Mouse (Mus musculus): ENCODE data around the gene Lzts2. TPM values are rescaled to one million over a fixed set of nuclear protein-coding genes. Genes with fewer than 3 reads are reported as not detected.
"Not testable (repeated sequence)": the region's sequence is repeated elsewhere in the genome, so short reads cannot be mapped to it uniquely, and the experiment has no call there.

Lzts2 gene
- total RNA-seq, 2 experiments from 2014 or later: 30.8 to 32.2 TPM

DNA sequence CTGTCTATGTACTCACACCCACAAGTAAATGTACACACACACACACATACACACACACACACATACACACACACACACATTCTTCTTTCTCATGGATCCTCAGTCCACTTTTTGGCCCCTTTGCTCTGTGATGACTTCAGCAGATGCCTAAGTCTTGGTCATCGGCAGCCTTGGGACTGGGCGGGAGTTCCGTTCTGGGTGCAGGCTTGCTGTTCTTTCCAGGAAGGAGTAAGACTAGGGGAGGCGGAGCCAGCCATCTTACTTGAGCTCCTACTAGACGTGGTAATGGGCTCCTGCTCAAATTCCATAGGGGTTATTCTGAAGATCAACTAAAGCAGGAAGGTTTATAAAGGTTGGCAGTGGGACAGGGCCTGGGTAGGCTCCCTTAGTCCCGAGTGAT lies 6.1 kb downstream of the Lzts2 start:
- no peak for DNase-seq (ENCODE audit: low spot score in 2 of 2)
- intact Hi-C loops (cut with DNase I): no loop called here

DNA sequence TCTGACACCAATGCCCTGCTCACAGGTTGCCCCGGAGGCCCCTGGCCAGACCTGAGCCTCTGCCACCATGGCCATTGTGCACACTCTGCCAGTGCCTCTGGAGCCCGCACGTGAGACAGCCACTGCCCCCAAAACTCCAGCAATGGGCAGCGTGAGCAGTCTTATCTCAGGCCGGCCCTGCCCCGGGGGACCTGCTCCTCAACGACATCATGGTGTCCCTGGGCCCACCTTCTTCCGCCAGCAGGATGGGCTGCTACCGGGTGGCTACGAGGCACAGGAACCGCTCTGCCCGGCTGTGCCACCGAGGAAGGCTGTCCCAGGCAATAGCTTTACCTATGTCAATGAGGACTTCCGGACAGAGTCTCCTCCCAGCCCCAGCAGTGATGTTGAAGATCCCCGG lies 7.1 kb downstream of the Lzts2 start:
- DNase-seq (ENCODE audit: low spot score in 2 of 2): no peak
- intact Hi-C loops (cut with DNase I): no loop called here

DNA sequence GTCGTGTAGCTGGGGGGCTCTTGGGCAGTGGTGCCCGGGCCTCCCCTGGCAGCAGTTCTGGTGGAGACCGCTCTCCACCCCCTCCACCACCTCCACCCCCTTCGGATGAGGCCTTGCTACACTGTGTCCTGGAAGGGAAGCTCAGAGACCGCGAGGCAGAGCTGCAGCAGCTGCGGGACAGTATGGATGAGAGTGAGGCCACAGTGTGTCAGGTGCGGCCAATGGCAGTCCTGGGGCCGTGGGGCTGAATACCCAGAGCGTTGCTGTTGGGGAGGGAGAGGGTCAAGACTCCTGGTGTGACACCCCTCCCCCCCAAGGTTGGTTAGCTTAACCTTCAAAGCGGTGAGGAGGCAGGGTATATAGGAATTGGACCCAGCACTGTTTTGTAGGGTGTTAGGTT lies 9.8 kb downstream of the Lzts2 start:
- intact Hi-C loops (cut with DNase I): no loop called here
- no peak for DNase-seq (ENCODE audit: low spot score in 2 of 2)

DNA sequence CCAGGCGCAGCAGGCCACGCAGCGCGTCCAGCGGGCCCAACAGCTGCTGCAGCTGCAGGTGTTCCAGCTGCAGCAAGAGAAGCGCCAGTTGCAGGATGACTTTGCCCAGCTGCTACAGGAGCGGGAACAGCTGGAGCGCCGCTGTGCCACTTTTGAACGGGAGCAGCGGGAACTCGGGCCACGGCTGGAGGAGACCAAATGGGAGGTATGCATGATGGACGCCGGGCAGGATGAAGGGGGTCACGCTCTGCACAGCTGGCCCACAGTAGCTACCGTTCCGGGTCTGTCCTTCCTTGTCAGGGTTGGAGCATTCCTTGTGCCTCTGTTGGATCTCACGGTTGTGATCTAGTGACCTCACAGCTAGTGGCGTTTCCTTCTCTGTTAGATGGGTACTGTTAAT lies 10.6 kb downstream of the Lzts2 start:
- intact Hi-C loops (cut with DNase I): no loop called here
- no peak for DNase-seq (ENCODE audit: low spot score in 2 of 2)

DNA sequence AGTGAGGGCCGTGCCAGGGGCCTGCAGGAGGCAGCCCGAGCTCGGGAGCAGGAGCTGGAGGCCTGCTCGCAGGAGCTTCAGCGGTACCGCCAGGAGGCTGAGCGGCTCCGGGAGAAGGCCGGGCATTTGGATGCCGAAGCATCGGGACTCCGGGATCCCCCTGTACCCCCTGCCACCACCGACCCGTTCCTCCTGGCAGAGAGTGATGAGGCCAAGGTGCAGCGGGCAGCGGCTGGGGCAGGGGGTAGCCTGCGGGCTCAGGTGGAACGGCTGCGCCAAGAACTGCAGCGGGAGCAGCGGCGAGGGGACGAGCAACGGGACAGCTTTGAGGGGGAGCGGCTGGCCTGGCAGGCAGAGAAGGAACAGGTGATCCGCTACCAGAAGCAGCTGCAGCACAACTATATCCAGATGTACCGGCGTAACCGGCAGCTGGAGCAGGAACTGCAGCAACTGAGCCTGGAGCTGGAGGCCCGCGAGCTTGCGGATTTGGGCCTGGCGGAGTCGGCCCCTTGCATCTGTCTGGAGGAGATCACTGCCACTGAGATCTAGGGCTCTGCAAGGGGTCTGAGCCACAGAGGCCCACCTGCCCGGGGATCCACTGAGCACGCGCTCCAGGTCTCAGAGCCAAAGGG lies 11.8 kb downstream of the Lzts2 start:
- DNase-seq (ENCODE audit: low spot score in 2 of 2): no peak
- intact Hi-C loops (cut with DNase I): no loop called here

DNA sequence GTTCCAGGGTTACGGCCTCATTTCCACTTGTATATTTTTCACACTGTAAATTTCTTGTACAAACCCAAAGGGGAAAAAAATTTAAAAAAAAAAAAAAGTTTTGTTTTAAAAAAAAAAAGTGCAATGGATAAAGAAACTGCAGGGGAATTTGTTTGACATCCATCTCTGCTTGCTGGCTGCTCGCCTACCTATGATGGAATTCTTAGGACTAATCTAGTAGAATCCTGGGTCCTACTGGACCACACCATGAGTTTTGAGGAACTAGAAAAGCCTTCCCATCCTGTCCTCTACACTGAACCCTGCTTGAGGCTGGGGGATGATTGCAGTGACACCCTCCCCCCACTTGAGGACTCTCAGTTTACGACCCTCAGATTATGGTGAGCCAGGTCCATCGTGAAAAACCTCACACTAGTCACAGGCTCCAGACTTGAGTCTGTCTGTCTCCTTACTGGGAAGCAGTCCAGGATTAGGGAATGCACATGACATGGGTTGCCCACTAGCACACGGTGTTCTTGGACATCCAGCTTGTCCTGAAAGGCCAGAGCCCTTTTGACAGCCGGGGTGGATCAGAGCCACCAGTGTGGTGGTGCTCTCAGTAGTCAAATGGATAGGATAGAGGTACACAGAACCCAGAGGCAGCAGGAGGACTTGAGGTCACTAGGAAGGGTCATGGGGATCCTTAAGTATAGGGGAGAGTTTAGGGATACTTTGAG lies 12.9 kb downstream of the Lzts2 start:
- intact Hi-C loops (cut with DNase I): no loop called here
- DNase-seq (ENCODE audit: low spot score in 2 of 2): no peak

DNA sequence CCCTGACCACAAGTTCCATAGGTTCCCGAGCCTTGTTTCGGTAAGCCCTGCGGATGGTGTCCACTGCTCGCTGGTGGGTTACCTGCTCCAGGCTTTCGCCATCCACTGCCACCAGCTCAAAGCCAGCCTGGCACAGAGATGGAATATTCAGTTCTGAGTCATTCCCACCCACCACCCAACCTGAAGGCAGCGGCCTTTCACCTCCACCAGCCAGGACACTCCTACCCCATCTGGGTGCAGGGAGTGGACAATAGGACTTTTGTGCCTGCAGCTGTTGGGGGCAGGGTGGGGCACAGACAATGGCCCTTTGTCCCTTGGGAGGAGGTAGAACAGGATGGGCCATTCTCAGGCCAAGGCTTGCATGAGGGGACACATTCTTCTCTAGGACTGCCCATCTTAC lies 13.6 kb downstream of the Lzts2 start:
- DNase-seq (ENCODE audit: low spot score in 2 of 2): no peak
- intact Hi-C loops (cut with DNase I): no loop called here

DNA sequence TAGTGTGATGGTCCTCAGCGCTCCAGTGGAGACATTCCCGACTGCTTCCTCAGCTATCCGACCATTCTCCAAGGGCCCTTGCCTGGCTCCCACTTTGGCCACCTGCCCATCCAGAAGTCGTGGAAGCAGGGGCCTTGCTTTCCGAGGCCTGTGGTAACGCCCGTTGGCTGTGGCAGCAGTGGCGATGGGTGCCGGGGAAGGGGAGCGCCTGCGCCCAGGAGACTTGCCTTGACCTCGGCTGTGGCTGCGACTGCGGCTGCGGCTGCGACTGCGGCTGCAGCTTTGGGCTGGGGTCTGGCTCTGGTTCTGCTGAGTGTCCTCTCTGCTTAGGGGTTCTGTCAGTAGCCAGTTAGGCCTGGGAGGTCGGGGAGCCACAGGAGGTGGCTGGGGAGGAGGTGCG lies 14.5 kb downstream of the Lzts2 start:
- no peak for DNase-seq (ENCODE audit: low spot score in 2 of 2)
- intact Hi-C loops (cut with DNase I): no loop called here

DNA sequence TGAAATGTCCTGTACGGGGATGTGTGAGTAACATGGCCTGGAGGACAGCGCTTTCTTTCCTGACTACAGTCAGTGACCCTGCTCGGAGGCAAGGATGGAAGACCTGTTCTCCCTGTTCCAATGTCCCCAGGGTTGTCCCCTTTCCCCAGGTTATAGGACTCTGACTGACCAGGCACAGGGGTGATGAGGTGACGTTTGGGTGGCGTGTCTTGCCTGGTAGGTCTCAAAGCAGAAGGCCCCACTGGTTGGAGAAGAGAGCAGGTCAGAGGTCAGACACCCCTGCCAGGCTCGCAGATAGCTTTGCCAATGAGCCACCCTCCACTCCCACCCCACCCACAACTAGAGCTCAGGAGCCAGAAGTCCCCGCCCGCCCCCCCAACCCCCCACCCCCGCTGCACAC lies 15.4 kb downstream of the Lzts2 start:
- intact Hi-C loops (cut with DNase I): no loop called here
- no peak for DNase-seq (ENCODE audit: low spot score in 2 of 2)

DNA sequence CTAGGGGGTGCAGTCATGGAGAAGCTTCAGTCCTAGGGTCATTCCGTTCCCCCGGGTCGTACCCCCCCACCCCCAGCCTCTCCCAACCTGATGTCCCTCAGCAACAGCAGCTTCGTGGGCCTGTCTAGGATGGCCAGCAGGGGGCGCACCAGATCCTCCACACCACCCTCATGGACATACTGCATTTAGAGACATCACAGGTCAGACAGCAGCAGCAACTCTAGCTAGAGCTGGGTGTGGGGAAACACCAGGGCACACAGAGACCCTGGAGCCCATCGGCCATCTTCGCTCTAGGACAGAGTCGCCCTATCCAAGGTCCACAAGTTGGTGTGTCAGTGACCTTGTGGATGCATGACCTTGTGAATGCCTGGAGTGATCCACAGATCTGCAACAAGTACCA lies 15.9 kb downstream of the Lzts2 start:
- intact Hi-C loops (cut with DNase I): loop anchor here (1.0 to 5.0 kb wide), 2 partner anchors 13 to 98 kb away; partner anchors contain the start of gene Slf2
- peak in 1 of 2 experiments; percentile 53 for DNase-seq (ENCODE audit: low spot score in 2 of 2)

DNA sequence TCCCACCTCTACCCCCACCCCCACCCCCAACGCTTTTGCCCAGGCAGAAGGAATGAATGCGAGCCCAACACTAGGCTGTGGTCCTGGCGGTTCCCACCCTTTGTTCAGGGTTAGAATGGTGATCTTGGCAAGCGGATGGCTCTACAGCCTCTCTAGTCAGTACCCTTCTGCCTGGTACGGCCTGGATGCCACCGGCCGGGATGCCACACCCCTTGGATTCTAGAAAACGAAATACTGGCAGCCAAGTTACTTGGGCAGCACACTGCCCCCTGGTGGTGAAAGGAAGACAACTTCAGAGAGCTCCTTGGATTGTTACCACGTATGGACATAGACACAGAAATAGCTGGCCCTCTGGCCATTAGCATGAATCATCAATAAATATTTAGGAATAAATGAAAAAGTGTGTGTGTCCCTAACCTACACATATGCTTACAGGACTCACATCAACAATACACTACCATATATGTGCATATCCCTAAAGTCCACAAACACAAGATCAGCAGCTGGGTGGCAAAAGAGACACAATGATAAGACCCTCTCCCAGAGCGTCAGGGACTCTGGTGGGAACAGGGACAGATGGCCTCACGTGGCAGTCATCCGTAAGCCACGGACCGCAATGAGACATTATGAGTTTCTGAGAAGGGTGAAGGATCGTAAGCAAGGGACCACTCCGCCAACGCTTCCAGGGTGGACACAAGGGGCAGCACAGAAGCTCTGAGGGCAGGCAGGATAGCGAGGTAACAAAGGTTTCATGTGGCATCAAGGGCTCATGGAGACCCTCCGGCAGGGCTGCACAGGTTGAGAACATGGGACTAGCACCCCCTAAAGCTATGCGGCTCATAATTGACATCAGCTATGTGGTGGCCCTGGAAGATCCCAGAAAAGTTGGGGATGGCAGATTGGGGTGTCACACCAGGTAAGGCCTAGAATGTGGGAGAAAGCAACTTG lies 16.8 kb downstream of the Lzts2 start:
- intact Hi-C loops (cut with DNase I): loop anchor here (1.0 to 5.0 kb wide), 3 partner anchors 14 to 99 kb away; partner anchors contain the start of gene Slf2
- peak; percentile 83 to 88 for DNase-seq (ENCODE audit: low spot score in 2 of 2)

DNA sequence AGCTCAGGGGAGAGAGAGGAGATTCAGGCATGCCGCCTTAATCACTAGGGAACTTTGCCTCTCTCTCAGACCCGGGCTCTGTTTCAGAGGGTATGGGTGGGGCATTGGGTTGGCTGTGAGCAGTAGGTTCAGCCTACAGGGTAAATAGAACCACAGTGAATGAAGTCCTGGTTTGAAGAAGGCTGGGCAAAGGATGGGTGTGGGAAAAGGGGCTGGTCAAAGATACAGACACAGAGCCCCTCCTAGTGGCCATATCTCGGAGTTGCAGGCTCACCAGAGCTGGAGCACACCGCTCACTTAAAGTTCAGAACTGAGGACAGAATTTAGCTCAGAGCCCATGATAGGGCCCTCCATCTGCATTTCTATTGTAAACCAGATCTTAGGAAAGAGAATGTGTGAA lies 17.6 kb downstream of the Lzts2 start:
- intact Hi-C loops (cut with DNase I): loop anchor here (1.0 to 5.0 kb wide), 2 partner anchors 19 to 99 kb away; partner anchors contain the start of gene Slf2
- peak; percentile 68 to 80 for DNase-seq (ENCODE audit: low spot score in 2 of 2)

DNA sequence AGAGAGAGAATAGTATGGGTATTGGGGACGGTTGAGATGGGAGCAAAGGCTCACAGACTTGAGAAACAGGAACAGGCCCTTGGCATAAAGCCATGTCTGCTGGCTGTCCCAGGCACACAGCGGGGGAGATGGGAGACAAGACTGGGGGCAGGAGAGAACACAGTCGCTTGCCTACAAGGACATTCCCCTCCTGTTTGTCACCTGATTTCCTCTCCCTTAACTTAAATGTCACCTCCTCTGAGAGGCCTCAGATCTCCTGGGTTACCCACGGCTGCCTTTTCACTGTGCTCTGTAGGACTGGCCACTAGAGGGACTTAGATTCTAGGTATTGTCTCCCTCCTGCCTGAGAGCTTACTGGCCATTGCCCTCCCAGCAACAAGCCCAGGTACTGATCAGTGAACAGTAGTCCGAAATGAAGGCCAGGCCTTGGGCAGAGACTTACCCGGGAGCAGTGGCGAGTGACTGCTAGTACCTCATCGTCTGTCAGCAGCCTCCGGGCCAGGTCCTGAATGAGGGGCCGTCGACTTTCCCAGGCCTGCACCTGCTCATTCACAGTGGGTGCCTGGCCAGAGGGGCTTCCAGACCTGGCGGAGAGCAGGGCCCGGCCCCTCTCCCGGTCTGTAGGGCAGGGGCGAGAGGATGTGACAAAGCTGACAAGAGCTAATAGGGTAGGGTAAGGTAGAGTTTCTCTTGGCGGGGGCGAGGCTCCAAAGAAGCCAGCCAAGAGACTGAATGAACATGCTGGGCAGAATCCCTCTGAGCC lies 18.5 kb downstream of the Lzts2 start:
- intact Hi-C loops (cut with DNase I): loop anchor here (5.0 kb wide), 1 partner anchor 100 kb away; the partner anchor contains the start of gene Slf2
- no peak for DNase-seq (ENCODE audit: low spot score in 2 of 2)

DNA sequence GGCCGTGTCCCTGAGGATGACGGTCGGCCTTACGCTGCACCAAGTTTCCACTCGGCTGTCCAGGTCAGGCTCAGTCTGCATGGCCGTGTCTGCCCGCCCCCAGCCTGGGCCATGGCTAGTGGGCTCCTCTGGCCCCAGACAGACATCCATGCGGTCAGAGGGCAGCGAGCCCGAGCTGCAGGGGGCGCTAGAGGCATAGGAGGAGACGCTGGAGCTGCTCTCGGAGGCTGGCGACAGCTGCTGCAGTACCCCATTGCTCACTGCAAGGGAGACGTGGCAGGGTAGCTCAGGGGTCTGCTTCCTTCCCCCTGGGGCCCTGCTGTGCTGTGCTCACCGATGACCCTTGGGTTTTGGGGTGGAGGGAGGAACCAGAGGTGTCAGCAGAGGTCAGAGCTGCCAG lies 22.7 kb downstream of the Lzts2 start:
- intact Hi-C loops (cut with DNase I): no loop called here
- DNase-seq (ENCODE audit: low spot score in 2 of 2): no peak

DNA sequence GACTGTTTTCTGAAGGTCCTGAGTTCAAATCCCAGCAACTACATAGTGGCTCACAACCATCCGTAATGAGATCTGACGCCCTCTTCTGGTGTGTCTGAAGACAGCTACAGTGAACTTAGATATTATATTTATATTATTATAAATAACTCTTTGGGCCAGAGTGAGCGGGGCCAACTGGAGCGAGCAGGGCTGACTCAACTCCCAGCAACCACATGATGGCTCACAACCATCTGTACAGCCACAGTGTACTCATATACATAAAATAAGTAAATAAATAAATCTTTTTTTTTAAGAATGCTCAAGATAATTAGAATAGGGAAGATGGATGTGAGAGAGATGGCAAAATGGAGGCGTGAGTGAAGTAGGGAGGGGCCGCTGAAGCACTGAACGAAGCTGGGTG lies 24.0 kb downstream of the Lzts2 start:
- DNase-seq (ENCODE audit: low spot score in 2 of 2); intact Hi-C loops (cut with DNase I): not testable (repeated sequence)

DNA sequence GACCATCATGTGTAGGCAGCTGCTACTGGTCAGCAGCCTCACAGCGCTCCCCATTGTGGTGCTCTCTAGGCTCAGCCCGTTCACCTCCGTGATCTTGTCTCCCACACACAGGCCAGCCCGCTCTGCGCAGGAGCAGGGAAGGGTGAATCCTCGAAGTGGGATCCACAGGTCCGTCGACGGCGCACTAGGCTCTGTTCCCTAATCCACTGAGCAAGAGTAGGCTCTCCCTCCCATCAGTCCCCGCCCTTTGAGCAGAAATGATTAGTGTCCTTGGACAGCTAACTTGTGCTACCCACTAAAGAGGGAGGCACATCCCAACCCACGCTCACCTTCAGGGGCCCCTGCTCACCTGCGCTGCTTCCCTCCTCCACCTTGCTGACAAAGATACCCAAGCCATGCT lies 26.0 kb downstream of the Lzts2 start:
- DNase-seq (ENCODE audit: low spot score in 2 of 2): no peak
- intact Hi-C loops (cut with DNase I): no loop called here

DNA sequence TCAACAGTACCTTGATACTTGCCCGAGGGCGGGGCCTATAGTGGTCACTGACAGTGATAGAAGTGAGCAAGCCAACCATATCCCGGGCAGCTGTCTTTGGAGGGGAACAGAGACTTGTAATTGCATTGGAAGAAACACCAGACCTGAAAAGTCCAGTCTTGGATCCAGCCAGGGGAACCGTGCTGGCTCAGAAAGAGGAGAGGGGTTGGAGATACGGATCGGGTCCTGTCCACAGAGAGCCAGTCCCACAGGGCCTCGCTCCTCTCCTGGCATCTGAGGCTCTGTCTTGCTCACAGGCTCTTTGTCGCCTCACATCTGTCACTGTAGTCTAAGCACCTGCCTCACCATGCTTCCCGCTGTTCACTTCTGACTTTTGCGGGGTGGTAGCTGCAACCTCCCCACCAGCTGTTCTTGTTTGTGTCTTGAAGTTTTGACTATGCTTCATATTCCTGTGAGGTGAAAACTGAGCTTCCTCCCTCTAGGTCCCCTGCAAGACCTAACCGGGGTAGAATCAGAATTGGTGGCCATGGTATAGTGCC lies 30.2 kb downstream of the Lzts2 start:
- no peak for DNase-seq (ENCODE audit: low spot score in 2 of 2)
- intact Hi-C loops (cut with DNase I): no loop called here

DNA sequence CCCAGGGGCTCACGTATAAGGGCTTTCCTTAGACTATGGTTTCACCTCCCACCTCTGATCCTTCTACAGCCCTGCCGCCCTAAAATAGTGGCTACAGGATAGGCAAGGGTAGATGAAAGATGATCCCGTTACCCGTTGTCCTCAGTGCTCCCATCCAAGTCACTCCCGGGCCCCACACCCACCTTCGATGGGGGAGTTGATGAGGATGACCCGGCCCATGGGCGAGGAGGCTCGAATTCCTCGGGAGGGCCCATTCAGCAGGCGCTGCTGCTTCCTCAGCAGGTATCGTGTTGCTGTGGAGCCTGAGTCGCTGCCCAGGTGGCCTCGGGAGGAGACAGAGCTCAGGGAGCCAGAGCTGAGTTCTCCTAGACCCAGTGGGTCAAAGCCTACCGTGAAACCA lies 31.0 kb downstream of the Lzts2 start:
- intact Hi-C loops (cut with DNase I): loop anchor here (5.0 kb wide), 1 partner anchor 113 kb away; the partner anchor contains the start of gene Slf2
- no peak for DNase-seq (ENCODE audit: low spot score in 2 of 2)

DNA sequence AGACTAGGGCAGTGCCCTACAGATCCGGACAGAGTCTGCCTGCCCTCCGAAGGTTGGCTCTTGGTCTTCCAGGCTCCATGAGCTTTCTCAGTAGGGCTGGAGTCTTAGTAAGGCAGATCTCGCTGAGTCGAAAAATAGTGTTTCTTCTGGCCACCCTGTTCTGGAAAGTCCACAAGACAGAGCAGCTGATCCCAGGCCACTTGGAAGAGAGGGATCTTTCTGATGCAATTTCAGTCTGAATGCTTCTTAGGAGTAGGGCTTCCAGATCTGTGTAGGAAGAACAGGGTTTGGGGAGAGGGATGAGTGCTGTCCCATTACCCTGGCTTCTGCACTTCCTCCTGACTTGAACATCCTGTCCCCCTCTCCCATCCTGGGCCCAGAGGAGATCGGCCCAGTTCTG lies 31.4 kb downstream of the Lzts2 start, which contains the start of gene Pdzd7:
Gene Pdzd7, minus strand, starts transcription at position 67 of the 400 bp plus-strand sequence.
- DNase-seq (ENCODE audit: low spot score in 2 of 2): no peak
- intact Hi-C loops (cut with DNase I): loop anchor here (5.0 kb wide), 1 partner anchor 113 kb away; the partner anchor contains the start of gene Slf2

All from left cerebral cortex, postnatal 25 days (tissue).